Mouse (Mus musculus) kidney, adult 2 months (tissue): ENCODE data around the gene Kif12.

Experiments used
- CTCF ChIP-seq: fragments of 200-500 bp; conservative IDR thresholded peaks from 2 replicates; pipeline ENCODE4 v1.5.1; 2011; ENCODE audit warnings: low read depth, mild to moderate bottlenecking, control low read depth, low read length, moderate library complexity, mixed read lengths; ENCODE audit not compliant: insufficient read depth, insufficient read length
- POLR2A ChIP-seq: fragments of 200-500 bp; IDR thresholded peaks from one replicate; pipeline ENCODE4 v1.6.1; 2011; ENCODE audit warnings: low read depth, low read length, control low read depth

- TF ChIP-seq CTCF (no peak), POLR2A (no peak)
These were observed 19.7 kb upstream of the Kif12 start for GRCm38 (mm10) chr4:63191641-63192040.
